Mouse (Mus musculus) thymus, postnatal 4 days (tissue): ENCODE measurements around the gene Nif3l1.

Experiments used
- DNase-seq: peaks from one replicate; pipeline ENCODE4 v3.0.0; 2021

The Nif3l1 gene

DNA sequence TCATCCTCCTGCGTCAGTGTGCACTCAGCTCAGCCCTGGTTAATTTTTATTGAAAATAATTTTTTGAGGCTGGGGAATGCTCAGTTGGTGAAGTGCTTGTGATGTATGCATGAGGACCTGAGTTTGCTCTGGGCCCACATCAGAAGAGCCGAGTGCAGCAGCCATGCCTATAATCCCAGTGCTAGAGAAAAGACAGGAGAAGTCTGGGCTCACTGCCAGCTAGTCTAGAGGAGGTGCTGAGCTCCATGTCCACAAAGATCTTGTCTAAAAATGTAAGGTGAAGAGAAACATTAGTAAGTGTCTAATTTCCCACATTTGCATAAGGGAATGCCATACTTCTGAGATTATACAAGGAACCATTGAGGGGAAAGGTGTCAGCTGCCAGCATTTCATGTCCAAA is 13.9 kb downstream of the Nif3l1 start:
- no peak for DNase-seq

- no peak for DNase-seq
Observed at GRCm38 (mm10) chr1:58460566-58460965, 15.6 kb downstream of the Nif3l1 start.

GRCm38 (mm10) chr1:58463935-58464334 is 19.0 kb downstream of the Nif3l1 start:
- DNase-seq = no peak

DNA sequence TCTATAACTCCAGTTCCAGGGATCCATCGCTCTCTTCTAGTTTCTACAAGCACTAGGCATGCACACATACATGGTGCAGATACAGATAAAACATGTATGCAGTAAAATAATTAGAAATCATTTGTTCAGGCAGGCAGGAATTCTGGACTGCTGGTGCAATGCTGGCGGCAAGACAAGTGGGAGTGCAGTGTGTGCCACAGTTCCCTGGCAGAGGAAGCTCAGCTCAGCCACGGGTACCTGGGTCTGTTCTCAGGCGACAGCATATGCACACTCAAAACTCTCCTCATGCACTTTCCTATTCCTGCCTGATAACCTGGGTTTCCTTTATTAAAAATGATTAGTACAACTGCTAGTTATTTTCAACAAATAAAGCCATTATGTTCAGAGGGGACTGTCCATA is 20.1 kb downstream of the Nif3l1 start:
- DNase-seq = no peak

DNA sequence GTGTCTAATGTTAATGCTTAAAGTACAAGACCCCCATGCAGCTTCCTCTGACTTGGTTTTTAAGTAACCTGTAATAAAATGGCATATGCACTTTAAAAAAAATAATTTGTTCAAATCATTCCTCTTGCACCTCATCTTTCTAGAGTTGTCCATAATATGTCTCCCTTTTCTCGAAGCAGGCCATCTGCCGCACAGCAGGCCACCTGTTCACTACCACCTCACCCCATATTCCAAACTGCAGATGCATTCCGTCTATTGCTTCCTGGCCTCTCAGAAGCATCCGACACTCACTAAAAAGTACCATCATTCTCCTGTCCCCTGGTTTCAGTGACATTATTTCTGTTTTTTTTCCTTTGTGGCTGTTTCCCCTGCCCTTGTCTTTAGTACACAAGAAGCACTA is 20.6 kb downstream of the Nif3l1 start:
- DNase-seq = no peak

DNA sequence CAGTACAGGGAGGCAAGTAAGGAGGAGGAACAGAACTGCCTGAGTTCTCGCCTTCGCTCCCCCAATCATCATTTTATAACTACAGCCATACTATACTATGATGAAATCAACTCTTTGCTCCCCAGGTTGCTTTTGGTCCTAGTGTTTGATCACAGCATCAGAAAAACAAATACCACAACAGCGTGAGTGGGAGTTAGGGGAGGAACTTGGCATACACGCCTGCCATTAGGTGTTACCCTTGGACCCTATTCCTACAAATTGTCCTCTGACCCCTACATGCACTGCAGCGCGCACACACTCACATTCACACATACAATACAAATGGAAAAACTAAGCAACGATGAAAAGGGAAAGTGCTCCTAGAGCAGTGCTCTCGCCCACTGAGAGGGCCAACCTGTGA is 30.7 kb downstream of the Nif3l1 start:
- no peak for DNase-seq

- DNase-seq = no peak
Observed at GRCm38 (mm10) chr1:58482647-58483046, 37.7 kb downstream of the Nif3l1 start.

- no peak for DNase-seq
Observed at GRCm38 (mm10) chr1:58495603-58496002, 50.7 kb downstream of the Nif3l1 start.

GRCm38 (mm10) chr1:58497678-58498077 is 52.7 kb downstream of the Nif3l1 start:
- no peak for DNase-seq

- DNase-seq = no peak
Observed at GRCm38 (mm10) chr1:58498758-58499157, 53.8 kb downstream of the Nif3l1 start.

- DNase-seq = no peak
Observed at GRCm38 (mm10) chr1:58503134-58503533, 58.2 kb downstream of the Nif3l1 start.

DNA sequence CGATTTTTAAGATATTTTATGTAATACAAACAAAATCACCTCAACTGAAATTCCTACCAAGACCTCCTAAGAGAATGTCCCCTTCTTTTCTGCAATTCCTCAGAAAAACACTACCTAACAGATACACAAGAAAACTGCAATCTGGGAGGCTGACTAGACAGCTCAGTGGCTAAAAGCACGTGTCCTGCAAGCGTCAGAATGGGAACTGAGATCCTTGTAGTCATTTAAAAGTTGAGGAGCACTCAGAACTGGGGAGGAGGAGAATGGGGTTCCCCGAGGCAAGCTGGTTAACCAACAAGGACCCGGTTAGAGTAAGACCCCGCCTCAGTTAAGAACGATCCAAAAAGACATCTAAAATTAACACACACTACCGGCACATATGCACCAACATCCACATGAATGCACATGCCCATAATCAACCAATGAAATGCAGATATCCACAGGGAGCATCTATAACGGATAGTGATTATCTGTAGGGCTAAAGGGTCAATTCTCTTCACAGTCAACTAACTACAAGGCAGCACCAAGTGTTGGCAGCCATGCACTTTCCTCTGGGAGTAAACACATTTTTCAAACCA is 58.9 kb downstream of the Nif3l1 start:
- no peak for DNase-seq

DNA sequence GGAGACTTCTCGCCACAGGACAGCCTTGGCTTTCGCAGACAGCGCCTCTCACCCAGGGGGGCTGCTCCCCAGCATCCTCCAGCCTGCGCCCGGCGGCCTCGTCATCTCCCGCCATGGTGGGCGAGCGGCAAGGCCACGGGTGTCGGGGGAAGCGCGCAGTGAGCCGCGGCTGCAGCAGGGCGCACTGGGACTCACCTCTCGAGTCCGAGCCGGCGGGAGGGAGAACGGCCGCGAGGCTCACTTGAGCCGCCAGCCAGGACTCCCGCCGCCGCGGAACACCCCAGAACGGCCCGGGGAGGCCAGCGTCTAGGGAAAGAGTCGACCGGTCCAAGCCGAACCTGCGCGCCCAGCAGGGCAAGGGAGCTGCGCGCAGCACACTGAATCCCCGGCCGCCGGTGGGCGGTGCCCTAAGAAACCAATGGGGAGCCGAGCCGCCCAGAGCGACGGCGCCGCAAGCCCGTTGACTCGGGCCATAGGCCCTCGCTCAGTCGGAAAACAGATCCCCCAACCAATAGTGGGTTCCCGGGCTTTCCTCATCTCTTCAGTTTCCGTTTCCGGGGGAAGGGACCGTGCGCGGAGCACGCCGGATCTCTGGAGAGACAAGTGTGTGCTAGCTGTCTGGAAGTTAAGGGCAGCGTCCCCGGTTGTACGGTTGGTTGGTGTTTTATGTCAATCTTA is 59.8 kb downstream of the Nif3l1 start, which contains the start of gene Orc2:
Gene Orc2, minus strand, starts transcription at position 533 of the 678 bp plus-strand sequence.
- DNase-seq = peak; percentile 90

DNA sequence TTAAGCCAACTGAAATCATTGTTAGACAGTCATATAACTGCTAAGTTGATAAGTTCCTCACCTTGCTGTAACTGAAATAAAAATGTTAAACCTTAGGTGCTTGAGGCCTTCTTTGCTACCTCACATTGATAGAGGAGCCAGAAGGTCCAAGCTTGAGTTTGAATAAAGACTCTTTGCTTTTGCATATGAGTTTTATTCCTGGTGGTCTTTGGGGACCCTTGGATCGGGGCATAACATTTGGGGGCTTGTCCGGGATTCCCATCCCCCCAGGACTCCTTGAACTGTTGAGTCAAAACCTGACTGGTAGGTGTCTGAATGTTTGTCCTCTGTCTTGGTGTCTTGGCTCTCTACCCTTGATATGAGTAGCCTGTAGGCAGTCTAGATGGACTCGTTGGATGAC is 62.3 kb downstream of the Nif3l1 start:
- DNase-seq = peak; percentile 10
